Mouse (Mus musculus): ENCODE results near the gene Gabrg2.

DNA sequence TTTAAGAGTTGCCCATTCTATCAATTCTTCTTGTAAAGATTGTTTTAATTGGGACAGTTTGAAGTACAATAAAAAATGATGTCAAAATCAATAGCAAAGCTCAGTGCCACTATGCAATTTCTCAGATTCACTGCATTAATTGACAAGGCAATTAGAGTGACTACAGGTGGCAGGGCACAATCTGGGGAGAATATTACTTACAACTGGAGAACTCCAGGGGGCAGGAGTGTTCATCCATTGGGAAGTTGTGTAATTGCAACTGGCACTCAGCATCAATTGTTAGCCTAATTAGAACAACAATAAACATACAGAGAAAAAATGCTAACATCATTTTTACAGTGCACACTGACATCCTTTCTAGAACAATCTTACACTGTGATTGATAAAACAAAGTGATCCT is 32.1 kb downstream of the Gabrg2 start:
- TF ChIP-seq CTCF (IDR thresholded peaks at IDR 0.05; ENCODE audit: low read depth, low read length) (no peak), POLR2A (IDR thresholded peaks at IDR 0.05; ENCODE audit: extremely low read depth, insufficient read depth, low read length) (no peak)
